In the genomic region with DNA sequence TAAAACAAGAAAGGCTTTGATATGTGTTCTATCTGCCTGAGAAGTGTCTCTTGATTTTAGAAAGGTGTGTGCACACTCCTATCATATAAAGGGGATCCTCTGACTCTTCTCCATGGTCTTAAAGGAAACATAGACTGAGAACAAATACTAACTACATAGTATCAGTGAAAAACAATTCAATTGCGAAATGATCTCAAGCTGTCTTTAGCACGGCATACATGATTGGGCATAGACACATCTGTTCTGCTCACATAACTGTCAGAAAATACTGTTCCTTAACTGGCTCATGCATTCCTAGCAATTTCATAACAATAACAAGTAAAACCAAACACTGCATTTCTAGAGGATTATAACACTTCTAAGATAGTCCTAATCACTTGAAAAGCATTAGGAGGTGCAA, we compare ENCODE assay signal across 26 mouse cellular contexts.
"Had no signal": no experiment of that assay in that cellular context is flagged by ENCODE, and none has a peak within 500 bp of the region (broad histone marks: within the 10 kb centered on the region; RNA-seq: fewer than 3 reads in every experiment).

No protein-coding gene starts in this region.

- H3K36me3 ChIP-seq: heart, embryonic 12.5 days; hindbrain, embryonic 10.5 days; hindbrain, embryonic 12.5 days; intestine, embryonic 15.5 days; limb, embryonic 10.5 days; limb, embryonic 12.5 days; liver, embryonic 13.5 days had no signal

- H3K4me1 ChIP-seq: heart, embryonic 12.5 days; hindbrain, embryonic 10.5 days; hindbrain, embryonic 12.5 days; limb, embryonic 12.5 days; liver, embryonic 13.5 days had no signal

- H3K4me3 ChIP-seq: heart, adult 2 months; heart, embryonic 12.5 days; hindbrain, embryonic 10.5 days; hindbrain, embryonic 12.5 days; intestine, embryonic 15.5 days; layer of hippocampus, adult 2 months; left cerebral cortex, adult 2 months; limb, embryonic 10.5 days; limb, embryonic 12.5 days; liver, embryonic 13.5 days had no signal

- H3K27me3 ChIP-seq: heart, embryonic 12.5 days; hindbrain, embryonic 12.5 days; intestine, embryonic 15.5 days; limb, embryonic 12.5 days; liver, embryonic 13.5 days had no signal

- H3K27ac ChIP-seq: heart, adult 2 months; hindbrain, embryonic 10.5 days; hindbrain, embryonic 12.5 days; hindbrain, embryonic 14.5 days; intestine, embryonic 15.5 days; kidney, postnatal 0 days; layer of hippocampus, adult 2 months; left cerebral cortex, adult 2 months; limb, embryonic 10.5 days; limb, embryonic 12.5 days; liver, embryonic 13.5 days had no signal

- H3K4me2 ChIP-seq: heart, embryonic 12.5 days; hindbrain, embryonic 12.5 days; hindbrain, embryonic 14.5 days; intestine, embryonic 15.5 days; limb, embryonic 12.5 days; liver, embryonic 11.5 days; liver, embryonic 13.5 days had no signal

- H3K9me3 ChIP-seq: heart, embryonic 12.5 days; hindbrain, embryonic 10.5 days; hindbrain, embryonic 12.5 days; intestine, embryonic 15.5 days; limb, embryonic 10.5 days; limb, embryonic 12.5 days; liver, embryonic 13.5 days had no signal

- H3K9ac ChIP-seq: heart, embryonic 12.5 days; hindbrain, embryonic 12.5 days; hindbrain, embryonic 14.5 days; intestine, embryonic 15.5 days; limb, embryonic 12.5 days; liver, embryonic 13.5 days had no signal

- DNase-seq: gastrocnemius, postnatal 14 days; gastrocnemius, postnatal 36 days; heart, adult 11 months; heart, adult 2 months; heart, postnatal 10 days; heart, postnatal 4 days; kidney, adult 18-20 months; kidney, adult 8-10 months; kidney, postnatal 14 days; kidney, postnatal 36 days; liver; liver, embryonic 13.5 days had no signal

- ATAC-seq: hindbrain, embryonic 16.5 days; inflammation-experienced regulatory T-cells, adult 6 months; intestine, embryonic 15.5 days; intestine, postnatal 0 days had no signal
